Mouse (Mus musculus): Measurements from ENCODE around the gene Krt10.

Gene Krt10

DNA sequence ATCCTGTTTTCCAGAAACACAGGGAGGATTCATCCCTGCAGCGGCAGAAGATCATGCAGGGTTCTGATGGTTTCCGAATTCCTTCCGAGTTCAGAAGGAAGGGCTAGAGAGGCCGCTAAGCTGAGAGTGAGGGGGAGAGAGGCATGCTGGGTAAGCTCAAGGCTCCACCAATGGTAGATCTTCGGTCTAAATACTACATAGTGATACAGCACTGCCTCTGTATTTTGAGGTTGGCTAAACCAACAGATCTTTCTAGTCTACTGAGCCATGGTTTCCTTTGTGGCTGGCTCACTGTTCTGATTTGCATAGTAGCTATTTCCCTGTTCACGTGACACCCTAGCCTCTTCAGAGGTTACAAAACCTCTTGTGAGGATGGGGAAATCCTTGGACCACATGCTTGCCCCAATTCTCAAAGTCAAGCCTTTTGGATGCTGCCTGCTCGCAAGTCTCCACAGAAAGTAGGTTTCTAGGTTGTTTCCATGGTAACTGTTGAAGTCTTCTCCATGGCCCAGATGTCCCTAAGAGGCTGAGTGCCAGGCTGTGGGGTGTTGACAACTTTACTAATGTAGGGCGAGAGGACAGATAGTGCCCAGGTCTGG lies 19.2 kb downstream of the Krt10 start:
- no peak for DNase-seq (ENCODE audit: low spot score)

DNA sequence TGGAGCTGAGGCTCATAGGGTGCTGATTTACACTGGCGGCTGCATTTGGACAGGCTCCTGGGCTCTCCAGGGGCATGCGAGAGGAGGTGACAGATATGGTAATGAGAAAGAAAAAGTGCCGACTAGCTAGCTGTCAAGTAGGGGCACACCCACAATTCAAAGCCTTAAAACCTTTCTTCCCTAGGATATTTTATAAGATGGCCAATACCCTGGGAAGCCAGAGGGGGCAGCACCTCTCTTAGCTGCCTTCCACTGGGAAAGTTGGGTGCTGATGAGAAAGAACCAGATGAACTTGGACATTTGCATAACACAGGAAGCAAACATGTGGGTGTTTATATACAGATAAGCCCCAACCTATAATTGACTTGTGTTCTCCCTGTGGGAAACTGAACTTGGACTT lies 19.9 kb downstream of the Krt10 start:
- peak; percentile 53 for DNase-seq (ENCODE audit: low spot score)

DNA sequence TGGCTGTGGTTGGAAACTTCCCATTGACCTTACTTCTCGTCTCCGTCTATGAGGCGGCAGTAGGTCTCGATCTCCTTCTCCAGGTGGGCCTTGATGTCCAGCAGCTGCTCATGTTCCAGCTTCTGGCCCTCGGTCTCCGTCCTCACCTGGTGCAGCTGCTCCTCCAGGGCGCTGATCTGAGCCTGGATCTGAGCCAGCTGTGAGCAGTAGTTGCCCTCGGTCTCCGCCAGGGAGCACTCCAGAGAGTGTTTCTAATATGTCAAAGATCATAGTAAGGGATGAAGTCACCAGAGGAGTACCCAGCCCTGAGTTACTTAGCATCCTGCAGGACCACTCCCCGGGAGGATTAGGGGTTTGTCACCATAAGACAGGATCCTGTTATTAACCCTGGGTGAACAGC lies 22.4 kb downstream of the Krt10 start:
- no peak for DNase-seq (ENCODE audit: low spot score)

DNA sequence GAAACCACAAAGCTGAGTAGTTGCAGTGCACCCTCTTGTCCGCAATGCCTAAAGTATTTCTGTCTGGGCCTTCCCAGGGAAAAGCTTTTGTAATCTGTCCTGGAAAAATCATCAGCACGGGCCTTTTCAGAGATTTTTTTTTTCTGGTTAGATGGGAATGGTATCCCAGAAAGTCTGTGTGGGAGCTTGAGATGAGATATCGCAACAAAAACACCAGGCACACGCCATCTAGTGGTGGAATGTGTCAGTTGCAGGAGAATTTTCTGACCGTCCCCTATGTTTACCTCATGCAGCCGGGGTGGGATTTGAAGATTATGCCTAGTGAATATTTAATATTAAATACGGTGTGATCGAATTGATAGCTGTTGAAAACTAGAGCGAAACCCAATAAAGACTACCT lies 24.8 kb downstream of the Krt10 start:
- peak; percentile 80 for DNase-seq (ENCODE audit: low spot score)

DNA sequence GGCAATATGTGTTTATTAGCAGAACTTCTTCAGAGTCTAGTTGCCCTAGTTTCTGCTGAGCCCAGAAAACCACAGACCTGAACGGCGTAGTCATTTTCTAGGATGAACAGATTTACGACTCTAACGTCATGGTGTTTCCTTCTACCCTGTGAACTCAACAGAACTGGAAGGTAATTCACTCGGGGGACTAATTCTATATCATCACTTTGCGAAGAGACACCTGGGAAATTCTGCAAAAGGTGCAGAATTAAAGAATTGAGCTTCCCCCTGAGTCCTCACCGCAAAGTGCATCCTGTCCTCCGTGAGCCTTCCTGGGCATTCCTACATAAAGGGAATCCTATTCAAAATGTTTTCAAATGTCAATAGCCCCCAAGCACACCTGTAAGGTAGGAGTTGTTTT lies 27.7 kb downstream of the Krt10 start:
- no peak for DNase-seq (ENCODE audit: low spot score)

DNA sequence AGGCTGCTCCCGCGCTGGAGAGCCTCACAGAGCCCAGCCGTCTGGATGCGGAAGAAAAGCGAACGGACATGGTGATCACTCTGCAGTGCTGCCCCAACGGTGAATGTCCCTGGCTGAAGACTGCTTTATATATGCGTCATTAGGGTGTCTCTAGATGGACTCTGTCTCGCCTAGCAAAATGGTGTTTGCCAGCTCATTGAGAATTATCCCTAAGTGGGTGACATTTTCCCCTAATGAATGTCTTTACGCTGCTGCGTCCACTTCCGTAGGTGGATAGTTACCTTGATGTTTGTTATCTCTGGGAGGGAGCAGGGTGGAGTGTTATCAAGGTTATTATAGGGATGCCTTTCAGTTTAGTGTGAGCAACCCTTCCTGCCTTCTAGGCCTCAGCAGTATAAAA lies 38.2 kb downstream of the Krt10 start, which contains the start of gene Krt27:
Krt27 (minus strand) TSS at position 101 of the 400 bp plus-strand sequence.
- DNase-seq (ENCODE audit: low spot score) = no peak

DNA sequence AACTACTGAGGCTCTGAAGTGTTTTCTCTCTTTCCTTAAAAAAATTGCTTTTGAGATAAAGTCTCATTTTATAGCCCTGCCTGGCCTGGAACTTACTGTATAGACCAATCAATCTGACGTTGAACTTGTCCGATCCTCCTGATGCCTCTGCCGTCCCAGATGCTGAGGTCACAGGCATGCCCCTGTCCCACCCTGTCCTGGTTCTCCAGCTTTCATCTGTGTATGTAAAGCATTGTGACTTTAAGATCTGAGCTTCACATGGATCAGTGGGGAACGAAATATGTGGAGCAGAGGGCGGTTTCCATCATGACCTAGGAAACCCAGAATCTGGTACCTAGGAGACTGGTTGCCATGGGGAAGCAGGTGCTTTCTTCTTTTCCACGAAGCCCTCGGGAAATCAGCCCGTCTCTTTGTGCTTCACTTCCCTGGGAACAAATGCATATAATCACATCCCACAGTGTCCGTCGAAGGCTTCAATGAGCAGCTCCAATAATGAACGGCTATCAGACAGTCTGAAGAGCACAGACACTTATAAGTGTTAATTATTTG lies 49.8 kb downstream of the Krt10 start:
- peak; percentile 37 for DNase-seq (ENCODE audit: low spot score)

DNA sequence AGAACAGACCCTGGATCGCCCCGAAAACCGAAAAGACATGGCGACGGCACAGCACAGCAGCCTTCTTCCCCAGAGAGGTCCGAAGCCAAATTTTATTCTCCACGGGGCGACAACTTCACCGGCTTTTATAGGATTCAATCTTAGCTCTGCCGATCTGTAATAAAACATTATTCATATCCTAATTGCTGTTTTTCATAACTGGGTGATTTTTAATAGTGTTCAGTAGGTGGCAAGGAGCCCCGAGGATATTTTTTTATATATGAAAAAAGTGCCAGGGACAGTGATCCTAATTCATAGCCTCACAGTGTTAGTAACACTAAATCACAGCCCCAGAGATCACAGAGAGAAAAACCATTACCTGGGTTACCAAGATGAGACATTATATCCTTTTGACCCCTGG lies 51.3 kb downstream of the Krt10 start, which contains the start of gene Krt26:
Krt26 (minus strand) TSS at position 101 of the 400 bp plus-strand sequence.
- DNase-seq (ENCODE audit: low spot score) = no peak

Data from embryo, embryonic 10.5 days (tissue).